Mouse (Mus musculus) forebrain, postnatal 0 days (tissue): ENCODE results near the gene Tube1. TPM values are rescaled to one million over a fixed set of nuclear protein-coding genes. Genes with fewer than 3 reads are reported as not detected.

Source experiments
- ATAC-seq: fragments of 200-750 bp; cut with Nextera tagmentation; 2 replicates; pipeline ENCODE4 v1.8.0; 2017; ENCODE audit warnings: mild to moderate bottlenecking, moderate library complexity
- DNase-seq: peaks from one replicate; pipeline ENCODE4 v3.0.0-alpha.2; 2015
- H3K27ac ChIP-seq: fragments of 300-500 bp; sonication (generic); 2 replicates; pipeline ENCODE4 v1.5.1; 2014; ENCODE audit warnings: low read depth, mild to moderate bottlenecking, antibody characterized with exemption, low read length, moderate library complexity, mixed read lengths
- H3K27me3 ChIP-seq: fragments of 300-500 bp; sonication (generic); 2 replicates; pipeline ENCODE4 v1.6.1; 2014; ENCODE audit warnings: mild to moderate bottlenecking, low read length, mixed read lengths; ENCODE audit not compliant: insufficient read depth
- H3K36me3 ChIP-seq: fragments of 300-500 bp; sonication (generic); 2 replicates; pipeline ENCODE4 v1.6.1; 2014; ENCODE audit warnings: mild to moderate bottlenecking, moderate library complexity; ENCODE audit not compliant: insufficient read depth
- H3K4me1 ChIP-seq: fragments of 300-500 bp; sonication (generic); 2 replicates; pipeline ENCODE4 v1.6.1; 2014; ENCODE audit warnings: antibody characterized with exemption; ENCODE audit not compliant: insufficient read depth
- H3K4me2 ChIP-seq: fragments of 300-500 bp; sonication (generic); 2 replicates; pipeline ENCODE4 v1.6.1; 2014; ENCODE audit warnings: low read depth, mild to moderate bottlenecking, moderate library complexity
- H3K4me3 ChIP-seq: fragments of 300-500 bp; sonication (generic); 2 replicates; pipeline ENCODE4 v1.5.1; 2014; ENCODE audit warnings: low read depth, low read length, mixed read lengths
- H3K9ac ChIP-seq: fragments of 300-500 bp; sonication (generic); 2 replicates; pipeline ENCODE4 v1.6.1; 2014; ENCODE audit warnings: mild to moderate bottlenecking
- H3K9me3 ChIP-seq: fragments of 300-500 bp; sonication (generic); 2 replicates; pipeline ENCODE4 v1.6.1; 2016; ENCODE audit warnings: low read length
- CTCF ChIP-seq: sonication (generic); IDR thresholded peaks from 2 replicates; pipeline ENCODE4 v1.5.1; 2016; ENCODE audit warnings: antibody characterized with exemption, control low read depth, low read depth
- WGBS: fragments of 180-500 bp; shearing (Covaris S2); extraction: QIAGEN DNeasy Blood & Tissue Kit; methylation state at CpG from one replicate; pipeline ENCODE4 v1.1.7; 2014; 5-methylcytosine and 5-hydroxymethylcytosine counted together
- polyA plus RNA-seq: library from polyadenylated mRNA; unstranded; fragments of >200 nt; fragmentation: Nextera tagmentation; extraction: Ambion mirVana; gene quantifications from 2 replicates; pipeline ENCODE4 v1.2.1, GENCODE M21; 2015
- total RNA-seq: library from RNA; depleted of rRNA; stranded (reverse); fragments of >200 nt; gene quantifications from 2 replicates; pipeline ENCODE4 v1.2.3, GENCODE M21; 2014

Gene Tube1
- total and polyA plus RNA-seq, 2 experiments from 2014 or later = 3.7 to 7.6 TPM

- no peaks in the 10 kb centered on the region for H3K9me3 ChIP-seq
- no peak overlapping the region for H3K9ac ChIP-seq
- TF ChIP-seq CTCF = no peak
- no peaks in the 10 kb centered on the region for H3K27me3 ChIP-seq
- DNase-seq (no peak), ATAC-seq (no peak)
- WGBS = 59% methylated on average over 10 of the region's 10 CpGs
- no peak overlapping the region for H3K4me2 ChIP-seq
- H3K27ac ChIP-seq = no peak overlapping the region
- no peaks in the 10 kb centered on the region for H3K4me1 ChIP-seq
- H3K36me3 ChIP-seq = no peaks in the 10 kb centered on the region
- H3K4me3 ChIP-seq = no peak overlapping the region
Measured at GRCm38 (mm10) chr10:39108837-39109488, 24.8 kb upstream of the Tube1 start.

- TF ChIP-seq CTCF = no peak
- Histone ChIP-seq H3K27ac (no peak overlapping the region), H3K4me3 (no peak overlapping the region), H3K4me1 (no peaks in the 10 kb centered on the region), H3K4me2 (no peak overlapping the region), H3K9ac (no peak overlapping the region), H3K27me3 (no peaks in the 10 kb centered on the region), H3K9me3 (no peaks in the 10 kb centered on the region), H3K36me3 (no peaks in the 10 kb centered on the region)
- DNase-seq = no peak
- 60% methylated on average over 4 of the region's 4 CpGs for WGBS
- ATAC-seq = no peak
Measured at GRCm38 (mm10) chr10:39109489-39109874, 24.3 kb upstream of the Tube1 start.

- Histone ChIP-seq H3K4me2 (no peak overlapping the region), H3K4me1 (no peaks in the 10 kb centered on the region), H3K9me3 (no peaks in the 10 kb centered on the region), H3K9ac (no peak overlapping the region), H3K27ac (no peak overlapping the region), H3K36me3 (peaks cover 3% of the 10 kb centered on the region; the same call in 1 of the 2 replicates), H3K4me3 (no peak overlapping the region), H3K27me3 (no peaks in the 10 kb centered on the region)
- 33% methylated on average over 4 of the region's 4 CpGs for WGBS
- peak; percentile 65 for TF ChIP-seq CTCF
- DNase-seq (peak; percentile 51), ATAC-seq (peak; percentile 88)
Measured at GRCm38 (mm10) chr10:39121412-39121811, 12.4 kb upstream of the Tube1 start.

- H3K27me3 ChIP-seq = no peaks in the 10 kb centered on the region
- DNase-seq (no peak), ATAC-seq (no peak)
- WGBS = 93% methylated on average over 3 of the region's 3 CpGs
- no peak for TF ChIP-seq CTCF
- H3K4me1 ChIP-seq = 0 out of 2 replicates have a peak, but pooled peaks cover 5% of the 10 kb centered on the region
- no peak overlapping the region for H3K4me2 ChIP-seq
- no peak overlapping the region for H3K4me3 ChIP-seq
- H3K27ac ChIP-seq = no peak overlapping the region
- H3K9ac ChIP-seq = no peak overlapping the region
- H3K9me3 ChIP-seq = no peaks in the 10 kb centered on the region
- H3K36me3 ChIP-seq = peaks cover 20% of the 10 kb centered on the region
Measured at GRCm38 (mm10) chr10:39137766-39138165, 4.0 kb downstream of the Tube1 start.

- Histone ChIP-seq H3K4me3 (no peak overlapping the region), H3K27ac (no peak overlapping the region), H3K9me3 (no peaks in the 10 kb centered on the region), H3K27me3 (no peaks in the 10 kb centered on the region), H3K4me1 (no peaks in the 10 kb centered on the region), H3K9ac (no peak overlapping the region), H3K36me3 (peaks cover 22% of the 10 kb centered on the region), H3K4me2 (no peak overlapping the region)
- 86% methylated on average over 6 of the region's 6 CpGs for WGBS
- no peak for TF ChIP-seq CTCF
- no peak for DNase-seq
- ATAC-seq = no peak
Measured at GRCm38 (mm10) chr10:39138761-39139160, 5.0 kb downstream of the Tube1 start.

GRCm38 (mm10) chr10:39140843-39141242 is 7.1 kb downstream of the Tube1 start:
- peaks cover 31% of the 10 kb centered on the region for H3K36me3 ChIP-seq

GRCm38 (mm10) chr10:39141401-39141800 is 7.6 kb downstream of the Tube1 start:
- H3K9ac ChIP-seq = no peak overlapping the region
- DNase-seq = no peak
- no peak for TF ChIP-seq CTCF

More at GRCm38 (mm10) chr10:39140843-39141242, 7.1 kb downstream of the Tube1 start:
- Histone ChIP-seq H3K4me1 (no peaks in the 10 kb centered on the region), H3K9ac (no peak overlapping the region), H3K9me3 (no peaks in the 10 kb centered on the region), H3K27me3 (no peaks in the 10 kb centered on the region), H3K27ac (no peak overlapping the region), H3K4me2 (no peak overlapping the region), H3K4me3 (no peak overlapping the region)
- ATAC-seq (no peak), DNase-seq (no peak)
- WGBS = 89% methylated on average over 14 of the region's 14 CpGs
- TF ChIP-seq CTCF = no peak

More at GRCm38 (mm10) chr10:39141401-39141800, 7.6 kb downstream of the Tube1 start:
- 95% methylated on average over 2 of the region's 2 CpGs for WGBS
- Histone ChIP-seq H3K27ac (no peak overlapping the region), H3K4me2 (no peak overlapping the region), H3K4me1 (no peaks in the 10 kb centered on the region), H3K4me3 (no peak overlapping the region), H3K27me3 (no peaks in the 10 kb centered on the region), H3K9me3 (no peaks in the 10 kb centered on the region), H3K36me3 (peaks cover 31% of the 10 kb centered on the region)
- ATAC-seq = no peak
